Mouse (Mus musculus): ENCODE data around the gene Plod2.

GRCm38 (mm10) chr9:92620088-92620487 is 78.1 kb downstream of the Plod2 start:
- no peak for TF ChIP-seq CTCF (IDR thresholded peaks at IDR 0.05; ENCODE audit: extremely low read depth, insufficient read length, insufficient replicate concordance, low read depth, low read length)
- TF ChIP-seq POLR2A (IDR thresholded peaks at IDR 0.05; ENCODE audit: low read depth, low read length) = no peak

Data from small intestine, adult 2 months (tissue).